Mouse (Mus musculus) liver, postnatal 0 days (tissue): Measurements from ENCODE around the gene Bnip1. TPM values are rescaled to one million over a fixed set of nuclear protein-coding genes. Genes with fewer than 3 reads are reported as not detected.

ENCODE experiments used
- ATAC-seq: fragments of 200-750 bp; cut with Nextera tagmentation; 2 replicates; pipeline ENCODE4 v1.8.0; 2017; ENCODE audit warnings: mild to moderate bottlenecking, moderate library complexity
- DNase-seq: peaks from one replicate; pipeline ENCODE4 v3.0.0-alpha.2; 2016
- H3K27ac ChIP-seq: fragments of 300-500 bp; sonication (generic); 2 replicates; pipeline ENCODE4 v1.5.1; 2014; ENCODE audit warnings: antibody characterized with exemption, moderate library complexity, mild to moderate bottlenecking, low read depth
- H3K27me3 ChIP-seq: fragments of 300-500 bp; sonication (generic); 2 replicates; pipeline ENCODE4 v1.6.1; 2014; ENCODE audit warnings: low read length, control low read depth, mixed read lengths; ENCODE audit not compliant: insufficient read depth
- H3K36me3 ChIP-seq: fragments of 300-500 bp; sonication (generic); replicated peaks from 2 replicates; pipeline ENCODE4 v1.6.1; 2014; ENCODE audit warnings: mild to moderate bottlenecking, control low read depth, low read length, moderate library complexity, mixed read lengths; ENCODE audit not compliant: insufficient read depth
- H3K4me1 ChIP-seq: fragments of 300-500 bp; sonication (generic); 2 replicates; pipeline ENCODE4 v1.6.1; 2014; ENCODE audit warnings: antibody characterized with exemption, mild to moderate bottlenecking, control low read depth; ENCODE audit not compliant: insufficient read depth
- H3K4me2 ChIP-seq: fragments of 300-500 bp; sonication (generic); 2 replicates; pipeline ENCODE4 v1.6.1; 2014; ENCODE audit warnings: low read depth, mild to moderate bottlenecking, low read length, moderate library complexity, mixed read lengths
- H3K4me3 ChIP-seq: fragments of 300-500 bp; sonication (generic); 2 replicates; pipeline ENCODE4 v1.5.1; 2014; ENCODE audit warnings: low read depth, low read length
- H3K9ac ChIP-seq: fragments of 300-500 bp; sonication (generic); replicated peaks from 2 replicates; pipeline ENCODE4 v1.6.1; 2014; ENCODE audit warnings: mild to moderate bottlenecking, moderate library complexity
- H3K9me3 ChIP-seq: fragments of 300-500 bp; sonication (generic); 2 replicates; pipeline ENCODE4 v1.6.1; 2016; ENCODE audit warnings: mild to moderate bottlenecking, control low read depth, low read length, mixed read lengths
- CTCF ChIP-seq: sonication (generic); IDR thresholded peaks from 2 replicates; pipeline ENCODE4 v1.5.1; 2016; ENCODE audit warnings: antibody characterized with exemption, low read depth
- EP300 ChIP-seq: IDR thresholded peaks from 2 replicates; pipeline ENCODE4 v1.6.1; 2016; ENCODE audit warnings: antibody characterized with exemption, low read depth, mild to moderate bottlenecking
- WGBS: fragments of 180-500 bp; shearing (Covaris S2); extraction: QIAGEN DNeasy Blood & Tissue Kit; methylation state at CpG from one replicate; pipeline ENCODE4 v1.1.7; 2014; ENCODE audit not compliant: insufficient replicate concordance; 5-methylcytosine and 5-hydroxymethylcytosine counted together
- polyA plus RNA-seq: library from polyadenylated mRNA; unstranded; fragments of >200 nt; fragmentation: Nextera tagmentation; extraction: Ambion mirVana; gene quantifications from 2 replicates; pipeline ENCODE4 v1.2.1, GENCODE M21; 2015

Gene Bnip1
- polyA plus RNA-seq, 1 experiment from 2014 or later = 19.7 TPM

GRCm38 (mm10) chr17:26767100-26767753 lies 13.6 kb upstream of the Bnip1 start:
- Histone ChIP-seq H3K4me2 (no peak overlapping the region), H3K9ac (no peak overlapping the region), H3K27me3 (no peaks in the 10 kb centered on the region), H3K9me3 (no peaks in the 10 kb centered on the region), H3K4me3 (no peak overlapping the region), H3K36me3 (peaks cover 14% of the 10 kb centered on the region), H3K27ac (0 out of 2 replicates have a peak overlapping the region, but pooled peaks have one; percentile 41), H3K4me1 (no peaks in the 10 kb centered on the region)
- DNase-seq (no peak), ATAC-seq (peak; percentile 77)
- TF ChIP-seq EP300 (peak; percentile 93), CTCF (no peak)
- WGBS = 63% methylated on average over 5 of the region's 5 CpGs

GRCm38 (mm10) chr17:26767754-26768124 lies 13.1 kb upstream of the Bnip1 start:
- no peaks in the 10 kb centered on the region for H3K4me1 ChIP-seq
- ATAC-seq = no peak
- 79% methylated on average over 2 of the region's 2 CpGs for WGBS
- no peak overlapping the region for H3K9ac ChIP-seq
- no peak for TF ChIP-seq EP300
- no peak for TF ChIP-seq CTCF
- H3K36me3 ChIP-seq = peaks cover 13% of the 10 kb centered on the region
- no peaks in the 10 kb centered on the region for H3K27me3 ChIP-seq
- H3K27ac ChIP-seq = 0 out of 2 replicates have a peak overlapping the region, but pooled peaks have one; percentile 41
- no peaks in the 10 kb centered on the region for H3K9me3 ChIP-seq
- H3K4me3 ChIP-seq = no peak overlapping the region
- no peak overlapping the region for H3K4me2 ChIP-seq
- no peak for DNase-seq

GRCm38 (mm10) chr17:26776211-26776610 lies 4.7 kb upstream of the Bnip1 start:
- H3K9me3 ChIP-seq = no peaks in the 10 kb centered on the region
- no peak overlapping the region for H3K4me3 ChIP-seq
- no peak overlapping the region for H3K4me2 ChIP-seq
- TF ChIP-seq EP300 (no peak), CTCF (no peak)
- WGBS = 60% methylated on average over 10 of the region's 10 CpGs
- H3K36me3 ChIP-seq = peaks cover 13% of the 10 kb centered on the region; the same call in 1 of the 2 replicates
- no peak overlapping the region for H3K27ac ChIP-seq
- DNase-seq = no peak
- no peaks in the 10 kb centered on the region for H3K27me3 ChIP-seq
- H3K4me1 ChIP-seq = peaks cover 5% of the 10 kb centered on the region
- no peak overlapping the region for H3K9ac ChIP-seq
- no peak for ATAC-seq

DNA sequence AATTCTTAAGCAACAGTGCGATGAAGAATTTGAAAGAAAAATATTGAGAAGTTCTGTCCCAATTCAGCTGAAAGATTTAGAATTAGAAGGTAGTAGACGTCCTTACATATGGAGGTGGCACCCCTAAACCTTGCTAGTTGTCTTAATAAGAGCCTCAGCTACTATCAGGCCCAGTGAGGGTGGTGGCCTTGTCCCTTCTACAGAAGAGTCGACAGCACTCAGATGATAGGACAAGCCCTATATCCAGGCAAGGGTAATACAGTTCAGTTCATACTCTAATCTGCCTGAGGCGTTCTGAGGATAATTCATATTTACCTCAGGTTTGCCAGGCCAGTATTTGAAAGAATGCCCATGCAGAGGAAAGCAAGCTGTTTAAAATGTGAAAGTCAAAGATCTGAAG lies 2.9 kb upstream of the Bnip1 start:
- Histone ChIP-seq H3K4me1 (peaks cover 13% of the 10 kb centered on the region), H3K9me3 (no peaks in the 10 kb centered on the region), H3K27ac (no peak overlapping the region), H3K4me2 (no peak overlapping the region), H3K4me3 (no peak overlapping the region), H3K27me3 (no peaks in the 10 kb centered on the region), H3K9ac (no peak overlapping the region), H3K36me3 (peaks cover 13% of the 10 kb centered on the region; the same call in 1 of the 2 replicates)
- ATAC-seq (no peak), DNase-seq (no peak)
- TF ChIP-seq CTCF (no peak), EP300 (no peak)
- WGBS = 77% methylated on average over 4 of the region's 4 CpGs

DNA sequence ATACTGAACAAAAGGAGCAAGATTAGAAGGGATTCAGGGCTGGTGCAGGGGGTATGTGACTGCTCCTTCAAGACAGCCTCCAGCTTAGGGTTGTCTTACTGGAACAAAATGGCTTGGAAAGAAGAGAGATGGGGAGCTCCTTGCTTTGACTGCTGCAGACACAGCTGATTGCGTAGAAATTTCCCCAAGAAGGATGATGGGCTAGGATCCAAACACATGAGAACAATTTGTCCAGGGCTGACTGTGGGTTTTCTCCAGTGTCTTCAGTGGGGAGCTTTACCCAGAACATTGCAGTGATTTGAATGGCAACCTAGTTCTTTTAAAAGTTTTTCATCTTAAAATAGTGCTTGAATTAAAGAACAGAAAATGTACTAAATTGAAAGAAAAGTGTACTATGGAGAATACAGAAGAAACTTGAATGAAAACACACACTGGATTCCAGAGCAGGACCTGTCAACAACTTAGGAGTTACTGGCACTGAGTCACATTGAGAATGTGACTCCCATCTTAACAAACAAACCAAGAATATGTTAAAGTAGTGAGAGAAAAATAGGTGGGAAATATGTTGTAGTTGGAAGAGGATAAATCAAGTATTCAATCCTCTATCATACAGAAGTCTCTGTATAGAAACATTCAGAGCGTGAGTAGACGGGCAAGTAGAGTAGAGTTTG lies 2.3 kb upstream of the Bnip1 start:
- H3K4me2 ChIP-seq = no peak overlapping the region
- H3K36me3 ChIP-seq = peaks cover 18% of the 10 kb centered on the region; the same call in 1 of the 2 replicates
- no peak for ATAC-seq
- H3K4me3 ChIP-seq = no peak overlapping the region
- no peak for DNase-seq
- 89% methylated on average over 3 of the region's 3 CpGs for WGBS
- H3K4me1 ChIP-seq = peaks cover 13% of the 10 kb centered on the region
- H3K9me3 ChIP-seq = no peaks in the 10 kb centered on the region
- H3K27me3 ChIP-seq = no peaks in the 10 kb centered on the region
- no peak overlapping the region for H3K27ac ChIP-seq
- TF ChIP-seq CTCF (no peak), EP300 (no peak)
- no peak overlapping the region for H3K9ac ChIP-seq

DNA sequence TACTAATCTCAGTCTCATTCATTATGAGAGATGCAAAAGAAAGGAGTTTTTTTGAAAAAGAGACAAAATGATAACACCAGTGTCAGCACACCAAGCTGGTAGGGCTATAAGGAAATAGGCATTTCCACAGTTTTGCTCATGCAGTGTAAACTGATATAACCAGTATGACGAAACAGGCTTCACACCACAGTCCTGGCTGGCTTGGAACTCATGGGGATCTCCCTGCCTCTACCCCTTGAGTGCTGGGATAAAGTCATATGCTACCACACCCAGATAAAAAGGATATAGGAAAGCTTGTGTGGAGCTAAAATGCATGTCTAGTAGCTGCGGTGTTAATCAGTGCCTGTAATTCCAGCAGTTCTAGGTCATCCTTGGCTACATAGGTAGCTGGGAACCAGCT lies 1.4 kb upstream of the Bnip1 start:
- Histone ChIP-seq H3K9me3 (no peaks in the 10 kb centered on the region), H3K4me1 (peaks cover 13% of the 10 kb centered on the region), H3K4me2 (no peak overlapping the region), H3K9ac (no peak overlapping the region), H3K27me3 (no peaks in the 10 kb centered on the region), H3K36me3 (peaks cover 17% of the 10 kb centered on the region; the same call in 1 of the 2 replicates), H3K4me3 (no peak overlapping the region), H3K27ac (no peak overlapping the region)
- TF ChIP-seq EP300 = no peak
- no peak for TF ChIP-seq CTCF
- WGBS = 73% methylated on average over 2 of the region's 2 CpGs
- DNase-seq (no peak), ATAC-seq (no peak)
